Comparison of ENCODE assay signal across 15 mouse cellular contexts in the genomic region with DNA sequence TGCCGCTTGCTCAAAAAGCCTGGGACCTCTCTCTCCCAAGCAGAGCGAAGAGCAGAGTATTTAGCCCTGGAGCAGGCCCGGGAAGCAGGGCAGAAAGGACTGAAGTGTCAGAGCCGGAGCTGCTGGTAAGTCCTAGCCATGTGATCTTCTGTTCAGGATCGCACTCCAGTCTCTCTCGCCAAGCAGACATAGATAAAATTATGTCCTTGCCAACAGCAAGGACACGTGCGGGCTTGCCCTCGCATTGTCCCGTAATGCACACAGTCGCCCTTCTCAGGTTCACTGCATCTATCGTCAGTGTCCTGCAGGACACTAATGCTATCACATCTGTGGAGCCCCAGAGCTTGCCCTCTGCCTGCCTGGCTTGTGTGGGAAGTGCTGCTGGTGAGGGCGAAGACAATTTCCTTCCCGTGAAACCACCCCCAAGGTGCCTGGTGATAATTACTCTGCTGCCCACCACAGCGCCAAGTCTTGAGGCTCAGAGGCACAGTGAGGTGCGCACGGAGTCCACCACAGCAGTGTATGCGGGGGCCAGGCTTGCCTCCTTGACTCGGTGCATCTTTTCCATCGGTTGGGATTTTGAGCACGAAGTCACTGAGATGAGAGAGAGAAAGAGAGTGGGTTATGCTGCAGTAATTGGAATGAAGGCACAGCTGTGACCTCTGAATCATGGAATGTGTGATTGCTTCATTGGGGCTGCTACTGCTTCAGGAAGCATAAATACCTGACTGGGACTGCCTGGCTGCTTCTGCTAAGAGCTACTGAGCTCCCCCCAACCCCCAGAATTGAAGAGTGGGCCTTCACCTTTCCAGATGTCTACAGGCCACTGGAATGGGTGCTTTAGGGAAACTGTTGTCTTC. TPM values are rescaled to one million over a fixed set of nuclear protein-coding genes. Genes with fewer than 3 reads are reported as not detected.
A peak's percentile ranks its signal among the peaks of the same experiment; 100 is the strongest.
DNase-seq lines count a peak whose midpoint lies in the region; ATAC-seq and TF ChIP-seq lines count a peak whose summit lies in the region.
"Had no signal": no experiment of that assay in that cellular context is flagged by ENCODE, and none has a peak within 500 bp of the region (broad histone marks: within the 10 kb centered on the region; RNA-seq: fewer than 3 reads in every experiment).

No protein-coding gene starts in this region.

- no peaks in the 10 kb centered on the region for H3K9me3 ChIP-seq in forebrain, embryonic 10.5 days
- no peaks in the 10 kb centered on the region for H3K9me3 ChIP-seq in forebrain, embryonic 14.5 days (replicated peaks; ENCODE audit: control insufficient read depth, low read length)
- no peaks in the 10 kb centered on the region for H3K9me3 ChIP-seq in heart, postnatal 0 days (replicated peaks; ENCODE audit: control insufficient read depth, low read length)
- H3K9me3 ChIP-seq: embryonic facial prominence, embryonic 13.5 days; liver, embryonic 15.5 days had no signal

- no peak overlapping the region for H3K9ac ChIP-seq in forebrain, embryonic 14.5 days (ENCODE audit: low read length)
- H3K9ac ChIP-seq in heart, postnatal 0 days (replicated peaks; ENCODE audit: low read depth, low read length), result no peak overlapping the region
- H3K9ac ChIP-seq: embryonic facial prominence, embryonic 13.5 days; liver, embryonic 15.5 days had no signal

- H3K27ac ChIP-seq in forebrain, embryonic 10.5 days, result 0 out of 2 replicates have a peak overlapping the region, but pooled peaks have one; percentile 51
- H3K27ac ChIP-seq in forebrain, embryonic 14.5 days (ENCODE audit: low read depth, low read length), result no peak overlapping the region
- peak overlapping the region; percentile 6; the same call in 1 of the 2 replicates for H3K27ac ChIP-seq in heart, postnatal 0 days (ENCODE audit: low read depth)
- H3K27ac ChIP-seq: embryonic facial prominence, embryonic 13.5 days; left cerebral cortex, adult 2 months; liver, embryonic 15.5 days had no signal

- intact Hi-C loops in left cerebral cortex, postnatal 36 days (cut with DNase I), result no loop called here

- TF ChIP-seq CTCF in heart, postnatal 0 days (IDR thresholded peaks at IDR 0.05; ENCODE audit: low read depth), result no peak

- ATAC-seq in forebrain, embryonic 14.5 days, result no peak
- peak; percentile 70 for ATAC-seq in heart, postnatal 0 days (ENCODE audit: insufficient read depth, low read depth)
- ATAC-seq in inflammation-experienced regulatory T-cells, adult 6 months, result no peak

- no peak overlapping the region for H3K4me3 ChIP-seq in forebrain, embryonic 10.5 days
- no peak overlapping the region for H3K4me3 ChIP-seq in forebrain, embryonic 14.5 days (ENCODE audit: low read depth, low read length)
- H3K4me3 ChIP-seq in heart, postnatal 0 days (ENCODE audit: low read depth, low read length), result no peak overlapping the region
- H3K4me3 ChIP-seq: embryonic facial prominence, embryonic 13.5 days; left cerebral cortex, adult 2 months; liver, embryonic 15.5 days had no signal

- H3K27me3 ChIP-seq in forebrain, embryonic 10.5 days (ENCODE audit: poor library complexity, severe bottlenecking), result no peaks in the 10 kb centered on the region
- no peaks in the 10 kb centered on the region for H3K27me3 ChIP-seq in forebrain, embryonic 14.5 days (replicated peaks; ENCODE audit: control insufficient read depth, insufficient read depth, low read length)
- no peaks in the 10 kb centered on the region for H3K27me3 ChIP-seq in heart, postnatal 0 days (ENCODE audit: control insufficient read depth, insufficient read depth, low read length)
- H3K27me3 ChIP-seq: embryonic facial prominence, embryonic 13.5 days; liver, embryonic 15.5 days had no signal

- H3K36me3 ChIP-seq in forebrain, embryonic 10.5 days (replicated peaks), result no peaks in the 10 kb centered on the region
- no peaks in the 10 kb centered on the region for H3K36me3 ChIP-seq in forebrain, embryonic 14.5 days (ENCODE audit: control insufficient read depth, insufficient read depth, low read length)
- no peaks in the 10 kb centered on the region for H3K36me3 ChIP-seq in heart, postnatal 0 days (replicated peaks; ENCODE audit: control insufficient read depth, insufficient read depth, low read length)
- H3K36me3 ChIP-seq: embryonic facial prominence, embryonic 13.5 days; liver, embryonic 15.5 days had no signal

- TF ChIP-seq EP300 in heart, postnatal 0 days (IDR thresholded peaks at IDR 0.05; ENCODE audit: low read depth), result no peak

- no peak overlapping the region for H3K4me2 ChIP-seq in forebrain, embryonic 14.5 days (ENCODE audit: low read length)
- H3K4me2 ChIP-seq in heart, postnatal 0 days (ENCODE audit: low read depth, low read length), result no peak overlapping the region
- H3K4me2 ChIP-seq: embryonic facial prominence, embryonic 13.5 days; liver, embryonic 15.5 days had no signal

- H3K4me1 ChIP-seq in forebrain, embryonic 10.5 days, result peaks cover 16% of the 10 kb centered on the region
- H3K4me1 ChIP-seq in forebrain, embryonic 14.5 days (ENCODE audit: control insufficient read depth, insufficient read depth, low read length), result no peaks in the 10 kb centered on the region
- peaks cover 16% of the 10 kb centered on the region for H3K4me1 ChIP-seq in heart, postnatal 0 days (ENCODE audit: control insufficient read depth, insufficient read depth)

- no peak for DNase-seq in forebrain, embryonic 10.5 days (ENCODE audit: extremely low spot score, low spot score)
- no peak for DNase-seq in forebrain, embryonic 14.5 days (ENCODE audit: low spot score)
- DNase-seq in left cerebral cortex, postnatal 36 days (ENCODE audit: low spot score in 2 of 2), result peak; percentile 17 to 27
- no peak for DNase-seq in left cerebral cortex, adult 11 months (ENCODE audit: low spot score)
- peak; percentile 37 for DNase-seq in Muller cell, postnatal 12 days (ENCODE audit: inconsistent ontology term)
- peak; percentile 31 for DNase-seq in heart, postnatal 0 days (ENCODE audit: low spot score)
- DNase-seq in layer of hippocampus, postnatal 10 days (ENCODE audit: low spot score in 2 of 2), result no peak
- DNase-seq: B cell, adult 2 months; cerebellum, adult 9-11 months; kidney, adult 9 months; thymus, postnatal 25 days had no signal

- 87% methylated on average over 21 of the region's 21 CpGs for WGBS in forebrain, embryonic 10.5 days
- 87% methylated on average over 21 of the region's 21 CpGs for WGBS in forebrain, embryonic 14.5 days
- 44% methylated on average over 21 of the region's 21 CpGs for whole genome bisulfite sequencing in heart, postnatal 0 days

RNA-seq across cellular contexts. Expression of gene Urb2, which starts 59.4 kb away (rescaled TPM):
- 8.8 and 9.0 TPM in 2 replicates for polyA plus RNA-seq in forebrain, embryonic 10.5 days (2016; fragmentation: Nextera tagmentation; extraction: Ambion mirVana)
- polyA plus RNA-seq in forebrain, embryonic 14.5 days (2014; fragmentation: Nextera tagmentation; extraction: Ambion mirVana), result 3.9 and 4.2 TPM in 2 replicates
- total RNA-seq in left cerebral cortex, postnatal 36 days (2021), result 10 to 100 TPM; 11.2 to 11.3 TPM
- total RNA-seq in heart, postnatal 0 days (2014; rRNA removed; ENCODE audit: low replicate concordance), result 9.8 and 11.7 TPM in 2 replicates
- 0.74 and 0.97 TPM in 2 replicates for polyA plus RNA-seq in heart, postnatal 0 days (2015; fragmentation: Nextera tagmentation; extraction: Ambion mirVana)
- polyA plus RNA-seq in inflammation-experienced regulatory T-cells, adult 6 months (2017; shearing (Covaris generic)), result 1 to 10 TPM; 4.0 to 5.2 (median 4.3) TPM
- 10 to 100 TPM; 11.9 to 12.0 TPM for total RNA-seq in layer of hippocampus, postnatal 10 days (2021)

RNA-seq across cellular contexts. Expression of gene Taf5l, which starts 59.5 kb away (rescaled TPM):
- 47.6 and 48.8 TPM in 2 replicates for polyA plus RNA-seq in forebrain, embryonic 10.5 days (2016; fragmentation: Nextera tagmentation; extraction: Ambion mirVana)
- polyA plus RNA-seq in forebrain, embryonic 14.5 days (2014; fragmentation: Nextera tagmentation; extraction: Ambion mirVana), result 31.1 and 36.0 TPM in 2 replicates
- 10 to 100 TPM; 21.7 to 22.3 TPM for total RNA-seq in left cerebral cortex, postnatal 36 days (2021)
- total RNA-seq in heart, postnatal 0 days (2014; rRNA removed; ENCODE audit: low replicate concordance), result 31.8 and 46.3 TPM in 2 replicates
- polyA plus RNA-seq in heart, postnatal 0 days (2015; fragmentation: Nextera tagmentation; extraction: Ambion mirVana), result 14.1 and 17.2 TPM in 2 replicates
- polyA plus RNA-seq in inflammation-experienced regulatory T-cells, adult 6 months (2017; shearing (Covaris generic)), result 10 to 100 TPM in 2 of 3 experiments, 1 to 10 TPM in 1; 9.2 to 15.4 (median 12.3) TPM
- 10 to 100 TPM; 23.3 to 23.4 TPM for total RNA-seq in layer of hippocampus, postnatal 10 days (2021)

Comparison
In these comparisons a context has a peak if more than half of its experiments do, and no peak if none do; other contexts are left out.
1. DNase-seq: peak in left cerebral cortex, postnatal 36 days (2 of 2), Muller cell, postnatal 12 days (single experiment) and heart, postnatal 0 days (single experiment); none in forebrain, embryonic 10.5 days (single experiment), forebrain, embryonic 14.5 days (single experiment), left cerebral cortex, adult 11 months (single experiment) and layer of hippocampus, postnatal 10 days (0 of 2).